Mouse (Mus musculus): Measurements from ENCODE around the gene Emc9. TPM values are rescaled to one million over a fixed set of nuclear protein-coding genes. Genes with fewer than 3 reads are reported as not detected.

Gene Emc9
- polyA plus RNA-seq, 1 experiment, result 48.5 TPM

- 80% methylated on average over 3 of the region's 3 CpGs for WGBS
Observed at GRCm38 (mm10) chr14:55555788-55556187, 29.3 kb downstream of the Emc9 start.

GRCm38 (mm10) chr14:55554635-55555034 is 30.5 kb downstream of the Emc9 start:
- no peak overlapping the region for H3K27ac ChIP-seq (ENCODE audit: control insufficient read depth, insufficient read depth, low read depth, low read length, poor library complexity)
- TF ChIP-seq CTCF (IDR thresholded peaks at IDR 0.05; ENCODE audit: control insufficient read depth, insufficient read depth, low read length) (no peak), POLR2A (IDR thresholded peaks at IDR 0.05; ENCODE audit: borderline replicate concordance, control insufficient read depth, low read depth, low read length) (no peak)

More at GRCm38 (mm10) chr14:55555788-55556187, 29.3 kb downstream of the Emc9 start:
- Histone ChIP-seq H3K4me3 (replicated peaks; ENCODE audit: control insufficient read depth, low read depth, low read length) (no peak overlapping the region), H3K4me1 (ENCODE audit: control insufficient read depth, insufficient read depth, low read length) (peaks cover 2% of the 10 kb centered on the region; the same call in 1 of the 2 replicates), H3K27ac (ENCODE audit: control insufficient read depth, insufficient read depth, low read depth, low read length, poor library complexity) (no peak overlapping the region)
- no peak for TF ChIP-seq POLR2A (IDR thresholded peaks at IDR 0.05; ENCODE audit: borderline replicate concordance, control insufficient read depth, low read depth, low read length)
- TF ChIP-seq CTCF (IDR thresholded peaks at IDR 0.05; ENCODE audit: control insufficient read depth, insufficient read depth, low read length), result no peak

GRCm38 (mm10) chr14:55551794-55552193 is 33.3 kb downstream of the Emc9 start:
- H3K4me3 ChIP-seq (replicated peaks; ENCODE audit: control insufficient read depth, low read depth, low read length), result no peak overlapping the region
- no peak overlapping the region for H3K27ac ChIP-seq (ENCODE audit: control insufficient read depth, insufficient read depth, low read depth, low read length, poor library complexity)
- 87% methylated on average over 8 of the region's 8 CpGs for WGBS
- H3K4me1 ChIP-seq (ENCODE audit: control insufficient read depth, insufficient read depth, low read length), result no peaks in the 10 kb centered on the region; the same call in 1 of the 2 replicates
- no peak for TF ChIP-seq POLR2A (IDR thresholded peaks at IDR 0.05; ENCODE audit: borderline replicate concordance, control insufficient read depth, low read depth, low read length)

More at GRCm38 (mm10) chr14:55554635-55555034, 30.5 kb downstream of the Emc9 start:
- Histone ChIP-seq H3K4me3 (replicated peaks; ENCODE audit: control insufficient read depth, low read depth, low read length) (no peak overlapping the region), H3K4me1 (ENCODE audit: control insufficient read depth, insufficient read depth, low read length) (peaks cover 2% of the 10 kb centered on the region; the same call in 1 of the 2 replicates)

- 86% methylated on average over 5 of the region's 5 CpGs for WGBS
- Histone ChIP-seq H3K27ac (ENCODE audit: control insufficient read depth, insufficient read depth, low read depth, low read length, poor library complexity) (no peak overlapping the region), H3K4me3 (replicated peaks; ENCODE audit: control insufficient read depth, low read depth, low read length) (no peak overlapping the region), H3K4me1 (ENCODE audit: control insufficient read depth, insufficient read depth, low read length) (no peaks in the 10 kb centered on the region; the same call in 1 of the 2 replicates)
- no peak for TF ChIP-seq POLR2A (IDR thresholded peaks at IDR 0.05; ENCODE audit: borderline replicate concordance, control insufficient read depth, low read depth, low read length)
- no peak for TF ChIP-seq CTCF (IDR thresholded peaks at IDR 0.05; ENCODE audit: control insufficient read depth, insufficient read depth, low read length)
Observed at GRCm38 (mm10) chr14:55551347-55551746, 33.8 kb downstream of the Emc9 start.

- Histone ChIP-seq H3K4me1 (ENCODE audit: control insufficient read depth, insufficient read depth, low read length) (no peaks in the 10 kb centered on the region), H3K4me3 (replicated peaks; ENCODE audit: control insufficient read depth, low read depth, low read length) (no peak overlapping the region), H3K27ac (ENCODE audit: control insufficient read depth, insufficient read depth, low read depth, low read length, poor library complexity) (no peak overlapping the region)
- TF ChIP-seq POLR2A (IDR thresholded peaks at IDR 0.05; ENCODE audit: borderline replicate concordance, control insufficient read depth, low read depth, low read length) (no peak), CTCF (IDR thresholded peaks at IDR 0.05; ENCODE audit: control insufficient read depth, insufficient read depth, low read length) (no peak)
- WGBS, result 87% methylated on average over 6 of the region's 6 CpGs
Observed at GRCm38 (mm10) chr14:55550191-55550590, 34.9 kb downstream of the Emc9 start.

- no peak overlapping the region for H3K27ac ChIP-seq (ENCODE audit: control insufficient read depth, insufficient read depth, low read depth, low read length, poor library complexity)
- H3K4me3 ChIP-seq (replicated peaks; ENCODE audit: control insufficient read depth, low read depth, low read length), result no peak overlapping the region
- no peaks in the 10 kb centered on the region for H3K4me1 ChIP-seq (ENCODE audit: control insufficient read depth, insufficient read depth, low read length)
- WGBS, result 87% methylated on average over 9 of the region's 9 CpGs
- TF ChIP-seq POLR2A (IDR thresholded peaks at IDR 0.05; ENCODE audit: borderline replicate concordance, control insufficient read depth, low read depth, low read length), result no peak; the same call in 1 of the 2 replicates
- no peak for TF ChIP-seq CTCF (IDR thresholded peaks at IDR 0.05; ENCODE audit: control insufficient read depth, insufficient read depth, low read length)
Observed at GRCm38 (mm10) chr14:55544334-55544733, 40.8 kb downstream of the Emc9 start.

GRCm38 (mm10) chr14:55542268-55542667 is 42.8 kb downstream of the Emc9 start:
- 65% methylated on average over 12 of the region's 12 CpGs for WGBS
- peak overlapping the region; percentile 2 for H3K4me3 ChIP-seq (replicated peaks; ENCODE audit: control insufficient read depth, low read depth, low read length)
- peak overlapping the region; percentile 74 for H3K27ac ChIP-seq (ENCODE audit: control insufficient read depth, insufficient read depth, low read depth, low read length, poor library complexity)
- TF ChIP-seq POLR2A (IDR thresholded peaks at IDR 0.05; ENCODE audit: borderline replicate concordance, control insufficient read depth, low read depth, low read length), result peak; percentile 65; the same call in 1 of the 2 replicates
- no peak for TF ChIP-seq CTCF (IDR thresholded peaks at IDR 0.05; ENCODE audit: control insufficient read depth, insufficient read depth, low read length)
- H3K4me1 ChIP-seq (ENCODE audit: control insufficient read depth, insufficient read depth, low read length), result no peaks in the 10 kb centered on the region

GRCm38 (mm10) chr14:55540787-55541321 is 44.2 kb downstream of the Emc9 start:
- no peaks in the 10 kb centered on the region for H3K4me1 ChIP-seq (ENCODE audit: control insufficient read depth, insufficient read depth, low read length)
- peak overlapping the region; percentile 90 for H3K4me3 ChIP-seq (replicated peaks; ENCODE audit: control insufficient read depth, low read depth, low read length)
- TF ChIP-seq POLR2A (IDR thresholded peaks at IDR 0.05; ENCODE audit: borderline replicate concordance, control insufficient read depth, low read depth, low read length), result no peak; the same call in 1 of the 2 replicates
- TF ChIP-seq CTCF (IDR thresholded peaks at IDR 0.05; ENCODE audit: control insufficient read depth, insufficient read depth, low read length), result no peak
- under 1% methylated on average over 10 of the region's 10 CpGs for WGBS
- H3K27ac ChIP-seq (ENCODE audit: control insufficient read depth, insufficient read depth, low read depth, low read length, poor library complexity), result peak overlapping the region; percentile 91

Measured in bone marrow, adult 2 months (tissue).